Mouse (Mus musculus): Measurements from ENCODE around the gene Plekha5.
"Not testable (repeated sequence)": the region's sequence is repeated elsewhere in the genome, so short reads cannot be mapped to it uniquely, and the experiment has no call there.

Gene Plekha5

GRCm38 (mm10) chr6:140521832-140522231, 98.0 kb downstream of the Plekha5 start:
- no peak for DNase-seq (ENCODE audit: low read depth, low spot score)

- no peak for DNase-seq (ENCODE audit: low read depth, low spot score)
These were observed 99.7 kb downstream of the Plekha5 start for GRCm38 (mm10) chr6:140523600-140523999.

- DNase-seq (ENCODE audit: low read depth, low spot score) = no peak
These were observed 104.6 kb downstream of the Plekha5 start for GRCm38 (mm10) chr6:140528414-140528813.

- DNase-seq (ENCODE audit: low read depth, low spot score) = not testable (repeated sequence)
These were observed 109.0 kb downstream of the Plekha5 start for GRCm38 (mm10) chr6:140532858-140533257.

GRCm38 (mm10) chr6:140533606-140534005, 109.8 kb downstream of the Plekha5 start:
- no peak for DNase-seq (ENCODE audit: low read depth, low spot score)

GRCm38 (mm10) chr6:140535504-140535903, 111.7 kb downstream of the Plekha5 start:
- peak; percentile 53 for DNase-seq (ENCODE audit: low read depth, low spot score)

- no peak for DNase-seq (ENCODE audit: low read depth, low spot score)
These were observed 118.1 kb downstream of the Plekha5 start for GRCm38 (mm10) chr6:140541919-140542318.

GRCm38 (mm10) chr6:140543005-140543794, 119.3 kb downstream of the Plekha5 start:
- DNase-seq (ENCODE audit: low read depth, low spot score) = no peak

GRCm38 (mm10) chr6:140546095-140546494, 122.2 kb downstream of the Plekha5 start:
- DNase-seq (ENCODE audit: low read depth, low spot score) = no peak

GRCm38 (mm10) chr6:140546648-140547201, 122.9 kb downstream of the Plekha5 start:
- peak; percentile 41 for DNase-seq (ENCODE audit: low read depth, low spot score)

- no peak for DNase-seq (ENCODE audit: low read depth, low spot score)
These were observed 123.5 kb downstream of the Plekha5 start for GRCm38 (mm10) chr6:140547203-140547944.

- DNase-seq (ENCODE audit: low read depth, low spot score) = peak; percentile 60
These were observed 124.4 kb downstream of the Plekha5 start for GRCm38 (mm10) chr6:140548082-140548769.

- no peak for DNase-seq (ENCODE audit: low read depth, low spot score)
These were observed 126.9 kb downstream of the Plekha5 start for GRCm38 (mm10) chr6:140550741-140551140.

- peak; percentile 62 for DNase-seq (ENCODE audit: low read depth, low spot score)
These were observed 130.4 kb downstream of the Plekha5 start for GRCm38 (mm10) chr6:140554261-140554660.

- no peak for DNase-seq (ENCODE audit: low read depth, low spot score)
These were observed 135.6 kb downstream of the Plekha5 start for GRCm38 (mm10) chr6:140559411-140559810.

GRCm38 (mm10) chr6:140561151-140561916, 137.5 kb downstream of the Plekha5 start:
- DNase-seq (ENCODE audit: low read depth, low spot score) = no peak

GRCm38 (mm10) chr6:140561917-140562590, 138.2 kb downstream of the Plekha5 start:
- DNase-seq (ENCODE audit: low read depth, low spot score) = no peak

GRCm38 (mm10) chr6:140567199-140567598, 143.3 kb downstream of the Plekha5 start:
- DNase-seq (ENCODE audit: low read depth, low spot score) = no peak

- no peak for DNase-seq (ENCODE audit: low read depth, low spot score)
These were observed 144.0 kb downstream of the Plekha5 start for GRCm38 (mm10) chr6:140567897-140568296.

- no peak for DNase-seq (ENCODE audit: low read depth, low spot score)
These were observed 146.3 kb downstream of the Plekha5 start for GRCm38 (mm10) chr6:140570152-140570551.

- DNase-seq (ENCODE audit: low read depth, low spot score) = no peak
These were observed 151.1 kb downstream of the Plekha5 start for GRCm38 (mm10) chr6:140574943-140575342.

Data from ES-CJ7 (cell line).